Mouse (Mus musculus): ENCODE measurements around the gene Ffar1. TPM values are rescaled to one million over a fixed set of nuclear protein-coding genes. Genes with fewer than 3 reads are reported as not detected.

Gene Ffar1
- polyA plus RNA-seq (2012; rRNA removed): 17.0 and 20.1 TPM in 2 replicates

- TF ChIP-seq CTCF (IDR thresholded peaks at IDR 0.05; ENCODE audit: extremely low read depth, insufficient read depth, insufficient read length, insufficient replicate concordance) (no peak), POLR2A (IDR thresholded peaks at IDR 0.05; ENCODE audit: low read depth, low read length) (no peak)
- Histone ChIP-seq H3K27ac (ENCODE audit: insufficient read depth, low read length) (no peak within 1 kb of the TSS), H3K4me3 (ENCODE audit: extremely low read depth, insufficient read depth, insufficient read length) (no peak within 1 kb of the TSS), H3K4me1 (ENCODE audit: control insufficient read depth, insufficient read depth, insufficient read length) (peaks cover 15% of the 10 kb centered on the region; the same call in 1 of the 2 replicates), H3K36me3 (ENCODE audit: control insufficient read depth, insufficient read depth, low read length) (peaks cover 11% of the 10 kb centered on the region), H3K27me3 (ENCODE audit: control insufficient read depth, insufficient read depth, low read length) (no peaks in the 10 kb centered on the region)
- DNase-seq (ENCODE audit: low read depth in 1 of 2, low spot score in 2 of 2): no peak
- WGBS: 85% methylated on average over 12 of the region's 12 CpGs
These were observed at the start of gene Ffar1 for GRCm38 (mm10) chr7:30861464-30861863. Gene Ffar1 (minus strand): TSS chr7:30861564.

- WGBS: 29% methylated on average over 6 of the region's 6 CpGs
- DNase-seq (ENCODE audit: low read depth in 1 of 2, low spot score in 2 of 2): no peak
These were observed 48.4 kb upstream of the Ffar1 start for GRCm38 (mm10) chr7:30909773-30910172.

GRCm38 (mm10) chr7:30908992-30909431 is 47.6 kb upstream of the Ffar1 start:
- Histone ChIP-seq H3K27ac (ENCODE audit: insufficient read depth, low read length) (no peak overlapping the region), H3K36me3 (ENCODE audit: control insufficient read depth, insufficient read depth, low read length) (no peaks in the 10 kb centered on the region), H3K27me3 (ENCODE audit: control insufficient read depth, insufficient read depth, low read length) (no peaks in the 10 kb centered on the region), H3K4me1 (ENCODE audit: control insufficient read depth, insufficient read depth, insufficient read length) (peaks cover 6% of the 10 kb centered on the region; the same call in 1 of the 2 replicates), H3K4me3 (ENCODE audit: extremely low read depth, insufficient read depth, insufficient read length) (no peak overlapping the region)
- no peak for DNase-seq (ENCODE audit: low read depth in 1 of 2, low spot score in 2 of 2)
- TF ChIP-seq CTCF (IDR thresholded peaks at IDR 0.05; ENCODE audit: extremely low read depth, insufficient read depth, insufficient read length, insufficient replicate concordance) (no peak), POLR2A (IDR thresholded peaks at IDR 0.05; ENCODE audit: low read depth, low read length) (no peak)
- WGBS: 27% methylated on average over 17 of the region's 17 CpGs

More at GRCm38 (mm10) chr7:30909773-30910172, 48.4 kb upstream of the Ffar1 start:
- no peaks in the 10 kb centered on the region for H3K27me3 ChIP-seq (ENCODE audit: control insufficient read depth, insufficient read depth, low read length)
- H3K4me3 ChIP-seq (ENCODE audit: extremely low read depth, insufficient read depth, insufficient read length): no peak overlapping the region
- peaks cover 6% of the 10 kb centered on the region; the same call in 1 of the 2 replicates for H3K4me1 ChIP-seq (ENCODE audit: control insufficient read depth, insufficient read depth, insufficient read length)
- H3K36me3 ChIP-seq (ENCODE audit: control insufficient read depth, insufficient read depth, low read length): no peaks in the 10 kb centered on the region
- TF ChIP-seq CTCF (IDR thresholded peaks at IDR 0.05; ENCODE audit: extremely low read depth, insufficient read depth, insufficient read length, insufficient replicate concordance) (no peak), POLR2A (IDR thresholded peaks at IDR 0.05; ENCODE audit: low read depth, low read length) (no peak)
- H3K27ac ChIP-seq (ENCODE audit: insufficient read depth, low read length): no peak overlapping the region

- no peak overlapping the region for H3K4me3 ChIP-seq (ENCODE audit: extremely low read depth, insufficient read depth, insufficient read length)
- peaks cover 6% of the 10 kb centered on the region; the same call in 1 of the 2 replicates for H3K4me1 ChIP-seq (ENCODE audit: control insufficient read depth, insufficient read depth, insufficient read length)
- 16% methylated on average over 25 of the region's 26 CpGs for WGBS
- no peak for DNase-seq (ENCODE audit: low read depth in 1 of 2, low spot score in 2 of 2)
- TF ChIP-seq CTCF (IDR thresholded peaks at IDR 0.05; ENCODE audit: extremely low read depth, insufficient read depth, insufficient read length, insufficient replicate concordance): no peak
- TF ChIP-seq POLR2A (IDR thresholded peaks at IDR 0.05; ENCODE audit: low read depth, low read length): no peak
- H3K36me3 ChIP-seq (ENCODE audit: control insufficient read depth, insufficient read depth, low read length): no peaks in the 10 kb centered on the region
- no peak overlapping the region for H3K27ac ChIP-seq (ENCODE audit: insufficient read depth, low read length)
- H3K27me3 ChIP-seq (ENCODE audit: control insufficient read depth, insufficient read depth, low read length): no peaks in the 10 kb centered on the region
These were observed 47.1 kb upstream of the Ffar1 start for GRCm38 (mm10) chr7:30908277-30908991.

GRCm38 (mm10) chr7:30904042-30904441 is 42.7 kb upstream of the Ffar1 start:
- H3K4me1 ChIP-seq (ENCODE audit: control insufficient read depth, insufficient read depth, insufficient read length): peaks cover 4% of the 10 kb centered on the region; the same call in 1 of the 2 replicates
- 22% methylated on average over 4 of the region's 4 CpGs for WGBS
- H3K36me3 ChIP-seq (ENCODE audit: control insufficient read depth, insufficient read depth, low read length): no peaks in the 10 kb centered on the region
- TF ChIP-seq CTCF (IDR thresholded peaks at IDR 0.05; ENCODE audit: extremely low read depth, insufficient read depth, insufficient read length, insufficient replicate concordance): peak; percentile 87; the same call in 1 of the 2 replicates
- TF ChIP-seq POLR2A (IDR thresholded peaks at IDR 0.05; ENCODE audit: low read depth, low read length): no peak
- H3K27ac ChIP-seq (ENCODE audit: insufficient read depth, low read length): no peak overlapping the region
- no peaks in the 10 kb centered on the region for H3K27me3 ChIP-seq (ENCODE audit: control insufficient read depth, insufficient read depth, low read length)
- no peak overlapping the region for H3K4me3 ChIP-seq (ENCODE audit: extremely low read depth, insufficient read depth, insufficient read length)
- peak in 1 of 2 experiments; percentile 62 for DNase-seq (ENCODE audit: low read depth in 1 of 2, low spot score in 2 of 2)

- no peaks in the 10 kb centered on the region for H3K36me3 ChIP-seq (ENCODE audit: control insufficient read depth, insufficient read depth, low read length)
- no peak for DNase-seq (ENCODE audit: low read depth in 1 of 2, low spot score in 2 of 2)
- no peaks in the 10 kb centered on the region for H3K27me3 ChIP-seq (ENCODE audit: control insufficient read depth, insufficient read depth, low read length)
- 18% methylated on average over 3 of the region's 3 CpGs for WGBS
- H3K4me1 ChIP-seq (ENCODE audit: control insufficient read depth, insufficient read depth, insufficient read length): peaks cover 35% of the 10 kb centered on the region; the same call in 1 of the 2 replicates
- no peak overlapping the region for H3K4me3 ChIP-seq (ENCODE audit: extremely low read depth, insufficient read depth, insufficient read length)
- TF ChIP-seq CTCF (IDR thresholded peaks at IDR 0.05; ENCODE audit: extremely low read depth, insufficient read depth, insufficient read length, insufficient replicate concordance) (no peak), POLR2A (IDR thresholded peaks at IDR 0.05; ENCODE audit: low read depth, low read length) (no peak)
- H3K27ac ChIP-seq (ENCODE audit: insufficient read depth, low read length): peak overlapping the region; percentile 31
These were observed 33.9 kb upstream of the Ffar1 start for GRCm38 (mm10) chr7:30895217-30895616.

GRCm38 (mm10) chr7:30892515-30892914 is 31.2 kb upstream of the Ffar1 start:
- peak overlapping the region; percentile 94; the same call in 1 of the 2 replicates for H3K27ac ChIP-seq (ENCODE audit: insufficient read depth, low read length)

More at GRCm38 (mm10) chr7:30892515-30892914, 31.2 kb upstream of the Ffar1 start:
- Histone ChIP-seq H3K27me3 (ENCODE audit: control insufficient read depth, insufficient read depth, low read length) (no peaks in the 10 kb centered on the region), H3K4me3 (ENCODE audit: extremely low read depth, insufficient read depth, insufficient read length) (no peak overlapping the region), H3K36me3 (ENCODE audit: control insufficient read depth, insufficient read depth, low read length) (no peaks in the 10 kb centered on the region), H3K4me1 (ENCODE audit: control insufficient read depth, insufficient read depth, insufficient read length) (peaks cover 56% of the 10 kb centered on the region)
- no peak for DNase-seq (ENCODE audit: low read depth in 1 of 2, low spot score in 2 of 2)
- 75% methylated on average over 3 of the region's 3 CpGs for WGBS
- no peak for TF ChIP-seq CTCF (IDR thresholded peaks at IDR 0.05; ENCODE audit: extremely low read depth, insufficient read depth, insufficient read length, insufficient replicate concordance)
- no peak for TF ChIP-seq POLR2A (IDR thresholded peaks at IDR 0.05; ENCODE audit: low read depth, low read length)

Data from spleen, adult 2 months (tissue).